Mouse (Mus musculus): ENCODE results near the gene Lpin2. TPM values are rescaled to one million over a fixed set of nuclear protein-coding genes. Genes with fewer than 3 reads are reported as not detected.
A peak's percentile ranks its signal among the peaks of the same experiment; 100 is the strongest.

The Lpin2 gene
- polyA plus RNA-seq, 1 experiment from 2014 or later, result 35.4 TPM

DNA sequence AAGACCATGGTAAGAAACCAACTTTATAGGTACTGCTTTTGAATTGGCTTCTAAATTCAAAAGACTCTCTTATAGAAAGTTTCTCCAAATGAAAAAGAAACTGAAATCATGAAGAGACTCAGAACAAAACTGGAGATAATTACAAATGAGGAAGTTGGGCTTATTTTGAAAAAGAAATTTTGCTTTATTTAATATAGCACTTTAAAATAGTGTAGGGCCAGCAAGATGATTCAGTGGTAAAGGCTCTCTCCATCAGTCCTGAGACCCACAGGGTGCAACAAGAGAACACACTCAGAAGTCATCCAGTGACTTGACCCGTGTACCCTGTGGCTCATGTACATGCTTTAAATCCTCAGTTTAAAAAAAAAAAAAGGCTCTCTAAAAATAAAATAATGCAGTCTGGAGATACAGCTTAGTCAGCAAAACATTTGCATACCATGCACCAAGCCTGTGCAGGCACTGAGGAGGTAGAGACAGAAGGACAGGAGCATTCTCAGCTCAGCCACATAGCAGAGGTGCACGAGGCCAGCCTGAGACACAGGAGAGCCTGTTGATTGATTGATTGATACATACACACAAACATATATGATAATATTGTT is 33.0 kb downstream of the Lpin2 start:
- Histone ChIP-seq H3K27ac (ENCODE audit: low read depth, low read length) (no peak overlapping the region), H3K27me3 (ENCODE audit: control insufficient read depth, insufficient read depth, low read length) (no peaks in the 10 kb centered on the region), H3K4me2 (no peak overlapping the region), H3K4me3 (ENCODE audit: low read depth, low read length) (no peak overlapping the region), H3K9me3 (ENCODE audit: control insufficient read depth, low read length) (no peaks in the 10 kb centered on the region), H3K9ac (ENCODE audit: low read length) (no peak overlapping the region), H3K36me3 (ENCODE audit: control insufficient read depth, insufficient read depth, low read length) (0 out of 2 replicates have a peak, but pooled peaks cover 5% of the 10 kb centered on the region), H3K4me1 (ENCODE audit: control insufficient read depth, insufficient read depth, low read length) (no peaks in the 10 kb centered on the region)
- DNase-seq (ENCODE audit: low spot score, missing footprints) (no peak), ATAC-seq (ENCODE audit: low FRiP score) (no peak)
- 97% methylated on average over 2 of the region's 2 CpGs for WGBS

DNA sequence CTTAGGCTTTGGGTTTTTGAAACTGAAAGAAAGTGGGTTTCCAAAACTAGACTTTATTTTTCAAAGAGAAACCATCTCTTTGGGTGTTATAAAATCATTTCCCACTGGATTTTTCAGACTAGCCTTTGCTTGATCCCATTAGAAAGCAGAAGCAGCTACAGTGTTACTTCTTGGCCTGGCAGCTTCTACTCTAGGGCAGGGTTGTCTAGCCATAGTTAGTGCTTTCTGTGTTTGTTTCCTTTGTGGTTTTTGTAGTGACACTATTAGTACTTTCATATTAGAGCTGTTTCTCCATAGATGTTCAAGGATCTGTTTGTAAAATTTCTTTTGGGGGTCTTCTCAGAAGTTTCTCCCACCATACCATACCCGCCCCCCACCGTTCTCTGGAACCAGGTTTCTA is 33.9 kb downstream of the Lpin2 start:
- Histone ChIP-seq H3K4me1 (ENCODE audit: control insufficient read depth, insufficient read depth, low read length) (no peaks in the 10 kb centered on the region), H3K27me3 (ENCODE audit: control insufficient read depth, insufficient read depth, low read length) (no peaks in the 10 kb centered on the region), H3K9me3 (ENCODE audit: control insufficient read depth, low read length) (no peaks in the 10 kb centered on the region), H3K4me3 (ENCODE audit: low read depth, low read length) (no peak overlapping the region), H3K4me2 (no peak overlapping the region), H3K9ac (ENCODE audit: low read length) (no peak overlapping the region), H3K36me3 (ENCODE audit: control insufficient read depth, insufficient read depth, low read length) (0 out of 2 replicates have a peak, but pooled peaks cover 5% of the 10 kb centered on the region), H3K27ac (ENCODE audit: low read depth, low read length) (no peak overlapping the region)
- ATAC-seq (ENCODE audit: low FRiP score) (no peak), DNase-seq (ENCODE audit: low spot score, missing footprints) (no peak)
- 96% methylated on average over 2 of the region's 2 CpGs for WGBS

DNA sequence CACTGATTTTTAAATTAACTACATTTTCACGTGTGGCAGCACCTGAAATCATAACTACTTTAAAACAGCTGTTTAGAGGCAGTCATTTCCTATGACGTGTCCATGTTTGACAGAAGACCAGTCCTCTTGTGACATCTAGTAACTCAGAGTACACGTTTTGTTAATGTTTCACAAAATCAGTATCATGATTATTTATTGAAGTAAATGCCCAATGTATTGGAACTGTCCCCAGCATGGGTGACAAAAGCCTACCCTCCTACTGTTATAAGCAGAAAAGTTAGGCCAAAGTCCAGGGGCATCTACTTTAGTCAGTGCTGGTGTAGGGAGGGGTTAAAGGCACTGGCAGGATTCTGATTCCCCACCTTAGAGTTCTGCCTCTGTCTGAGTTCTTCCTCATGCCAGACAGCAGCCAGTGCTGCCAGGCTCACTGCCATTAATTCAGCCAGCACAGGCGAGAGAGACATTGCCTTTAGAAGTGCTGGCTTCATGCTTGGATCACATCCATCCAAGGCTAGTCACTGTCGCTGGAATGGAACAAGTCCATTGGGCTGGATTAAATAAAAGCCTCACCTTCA is 34.8 kb downstream of the Lpin2 start:
- Histone ChIP-seq H3K4me2 (no peak overlapping the region), H3K4me3 (ENCODE audit: low read depth, low read length) (no peak overlapping the region), H3K27me3 (ENCODE audit: control insufficient read depth, insufficient read depth, low read length) (no peaks in the 10 kb centered on the region), H3K9ac (ENCODE audit: low read length) (no peak overlapping the region), H3K27ac (ENCODE audit: low read depth, low read length) (no peak overlapping the region), H3K4me1 (ENCODE audit: control insufficient read depth, insufficient read depth, low read length) (no peaks in the 10 kb centered on the region), H3K36me3 (ENCODE audit: control insufficient read depth, insufficient read depth, low read length) (0 out of 2 replicates have a peak, but pooled peaks cover 5% of the 10 kb centered on the region), H3K9me3 (ENCODE audit: control insufficient read depth, low read length) (no peaks in the 10 kb centered on the region)
- WGBS, result 93% methylated on average over 5 of the region's 5 CpGs
- ATAC-seq (ENCODE audit: low FRiP score), result no peak
- DNase-seq (ENCODE audit: low spot score, missing footprints), result peak; percentile 49

DNA sequence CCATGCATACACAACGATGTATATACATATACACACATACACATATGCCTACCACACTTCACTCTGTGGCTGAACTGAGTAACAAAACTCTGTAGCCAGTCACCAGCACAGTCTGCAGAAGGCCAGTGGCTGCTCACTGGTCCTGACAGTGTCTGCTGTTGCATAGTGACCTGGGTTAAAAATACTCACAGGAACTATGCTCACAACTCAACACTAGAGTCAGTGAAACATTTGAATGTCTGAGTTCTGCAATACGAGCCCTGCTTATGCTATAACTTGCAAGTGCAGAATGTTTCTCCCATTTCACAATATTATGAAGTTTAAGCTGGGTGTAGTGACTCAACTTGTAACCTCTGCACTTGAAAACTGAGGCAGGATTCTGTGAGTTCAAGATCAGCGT is 39.0 kb downstream of the Lpin2 start:
- peak; percentile 65 for DNase-seq (ENCODE audit: low spot score, missing footprints)
- 0 out of 2 replicates have a peak, but pooled peaks cover 5% of the 10 kb centered on the region for H3K36me3 ChIP-seq (ENCODE audit: control insufficient read depth, insufficient read depth, low read length)
- no peaks in the 10 kb centered on the region for H3K27me3 ChIP-seq (ENCODE audit: control insufficient read depth, insufficient read depth, low read length)
- H3K9me3 ChIP-seq (ENCODE audit: control insufficient read depth, low read length), result no peaks in the 10 kb centered on the region
- ATAC-seq (ENCODE audit: low FRiP score), result no peak
- H3K4me2 ChIP-seq, result no peak overlapping the region
- H3K9ac ChIP-seq (ENCODE audit: low read length), result no peak overlapping the region
- 90% methylated on average over 3 of the region's 3 CpGs for WGBS
- no peak overlapping the region for H3K27ac ChIP-seq (ENCODE audit: low read depth, low read length)
- H3K4me3 ChIP-seq (ENCODE audit: low read depth, low read length), result no peak overlapping the region
- H3K4me1 ChIP-seq (ENCODE audit: control insufficient read depth, insufficient read depth, low read length), result no peaks in the 10 kb centered on the region

DNA sequence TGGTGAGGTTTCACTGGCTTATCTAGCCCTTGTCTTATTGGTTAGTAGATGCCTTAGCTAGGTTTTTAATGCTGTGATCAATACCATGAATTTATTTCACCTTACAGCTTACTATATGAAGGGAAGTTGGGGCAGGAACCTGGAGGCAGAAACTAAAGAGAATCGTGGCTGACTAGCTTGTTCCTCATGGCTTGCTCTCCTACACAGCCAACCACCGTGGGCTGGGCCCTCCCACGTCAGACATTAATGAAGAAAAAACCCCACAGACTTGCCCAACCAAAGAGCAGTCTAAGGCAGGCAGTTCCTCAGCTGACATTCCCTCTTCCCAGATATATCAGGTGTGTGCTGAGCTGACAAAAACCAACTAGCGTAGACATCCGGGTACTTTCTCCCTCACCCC is 41.3 kb downstream of the Lpin2 start:
- no peak overlapping the region for H3K4me2 ChIP-seq
- no peak for ATAC-seq (ENCODE audit: low FRiP score)
- peak; percentile 75 for DNase-seq (ENCODE audit: low spot score, missing footprints)
- H3K27ac ChIP-seq (ENCODE audit: low read depth, low read length), result no peak overlapping the region
- H3K9ac ChIP-seq (ENCODE audit: low read length), result no peak overlapping the region
- H3K4me1 ChIP-seq (ENCODE audit: control insufficient read depth, insufficient read depth, low read length), result no peaks in the 10 kb centered on the region
- H3K9me3 ChIP-seq (ENCODE audit: control insufficient read depth, low read length), result no peaks in the 10 kb centered on the region
- no peak overlapping the region for H3K4me3 ChIP-seq (ENCODE audit: low read depth, low read length)
- WGBS, result 83% methylated on average over 5 of the region's 5 CpGs
- H3K36me3 ChIP-seq (ENCODE audit: control insufficient read depth, insufficient read depth, low read length), result no peaks in the 10 kb centered on the region
- H3K27me3 ChIP-seq (ENCODE audit: control insufficient read depth, insufficient read depth, low read length), result no peaks in the 10 kb centered on the region

DNA sequence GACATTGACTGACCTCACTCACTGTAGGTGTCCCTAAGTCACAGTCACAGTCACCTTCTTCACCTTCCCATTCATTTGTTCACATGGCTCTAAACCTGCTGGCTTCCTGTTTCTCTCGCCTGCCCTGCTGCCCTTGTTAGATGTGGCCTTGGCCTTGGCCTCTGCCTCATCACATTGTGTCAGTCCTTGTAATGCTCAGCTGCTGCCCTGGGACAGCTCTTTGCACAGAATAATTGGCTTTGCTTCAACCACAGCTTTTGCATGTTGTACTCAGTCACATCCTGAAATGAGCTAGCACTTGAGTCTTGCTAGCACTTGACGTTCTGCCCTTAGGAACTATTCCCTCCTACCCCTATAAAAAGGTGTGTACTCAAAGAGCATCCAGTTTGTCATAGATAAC is 42.2 kb downstream of the Lpin2 start:
- Histone ChIP-seq H3K36me3 (ENCODE audit: control insufficient read depth, insufficient read depth, low read length) (no peaks in the 10 kb centered on the region), H3K27me3 (ENCODE audit: control insufficient read depth, insufficient read depth, low read length) (no peaks in the 10 kb centered on the region), H3K9me3 (ENCODE audit: control insufficient read depth, low read length) (no peaks in the 10 kb centered on the region), H3K4me3 (ENCODE audit: low read depth, low read length) (no peak overlapping the region), H3K4me2 (no peak overlapping the region), H3K27ac (ENCODE audit: low read depth, low read length) (no peak overlapping the region), H3K4me1 (ENCODE audit: control insufficient read depth, insufficient read depth, low read length) (no peaks in the 10 kb centered on the region), H3K9ac (ENCODE audit: low read length) (no peak overlapping the region)
- 77% methylated on average over 2 of the region's 2 CpGs for WGBS
- DNase-seq (ENCODE audit: low spot score, missing footprints) (peak; percentile 79), ATAC-seq (ENCODE audit: low FRiP score) (no peak)

DNA sequence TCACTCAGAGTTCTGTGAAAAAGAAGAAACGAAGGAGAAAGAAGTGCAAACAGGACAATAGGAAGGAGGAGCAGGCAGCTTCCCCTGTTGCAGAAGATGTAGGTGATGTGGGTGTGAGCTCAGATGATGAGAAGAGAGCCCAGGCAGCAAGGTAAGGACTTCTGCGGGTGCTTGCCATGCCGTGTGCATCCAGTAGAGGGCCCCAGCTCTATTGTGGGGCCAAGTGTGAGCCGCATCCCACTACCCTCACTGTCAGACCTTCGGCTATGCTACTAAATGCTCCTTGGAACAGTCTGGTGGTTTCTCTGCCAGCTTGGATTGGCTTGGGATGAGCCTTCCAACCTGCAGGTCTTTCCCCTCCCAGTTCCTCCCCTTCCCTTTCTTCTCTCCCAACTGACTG is 42.7 kb downstream of the Lpin2 start:
- Histone ChIP-seq H3K9me3 (ENCODE audit: control insufficient read depth, low read length) (no peaks in the 10 kb centered on the region), H3K27me3 (ENCODE audit: control insufficient read depth, insufficient read depth, low read length) (no peaks in the 10 kb centered on the region), H3K36me3 (ENCODE audit: control insufficient read depth, insufficient read depth, low read length) (no peaks in the 10 kb centered on the region), H3K4me3 (ENCODE audit: low read depth, low read length) (no peak overlapping the region), H3K4me1 (ENCODE audit: control insufficient read depth, insufficient read depth, low read length) (no peaks in the 10 kb centered on the region), H3K27ac (ENCODE audit: low read depth, low read length) (no peak overlapping the region), H3K4me2 (no peak overlapping the region), H3K9ac (ENCODE audit: low read length) (no peak overlapping the region)
- WGBS, result 25% methylated on average over 5 of the region's 5 CpGs
- no peak; the same call in 1 of the 2 replicates for ATAC-seq (ENCODE audit: low FRiP score)
- peak; percentile 89 for DNase-seq (ENCODE audit: low spot score, missing footprints)

DNA sequence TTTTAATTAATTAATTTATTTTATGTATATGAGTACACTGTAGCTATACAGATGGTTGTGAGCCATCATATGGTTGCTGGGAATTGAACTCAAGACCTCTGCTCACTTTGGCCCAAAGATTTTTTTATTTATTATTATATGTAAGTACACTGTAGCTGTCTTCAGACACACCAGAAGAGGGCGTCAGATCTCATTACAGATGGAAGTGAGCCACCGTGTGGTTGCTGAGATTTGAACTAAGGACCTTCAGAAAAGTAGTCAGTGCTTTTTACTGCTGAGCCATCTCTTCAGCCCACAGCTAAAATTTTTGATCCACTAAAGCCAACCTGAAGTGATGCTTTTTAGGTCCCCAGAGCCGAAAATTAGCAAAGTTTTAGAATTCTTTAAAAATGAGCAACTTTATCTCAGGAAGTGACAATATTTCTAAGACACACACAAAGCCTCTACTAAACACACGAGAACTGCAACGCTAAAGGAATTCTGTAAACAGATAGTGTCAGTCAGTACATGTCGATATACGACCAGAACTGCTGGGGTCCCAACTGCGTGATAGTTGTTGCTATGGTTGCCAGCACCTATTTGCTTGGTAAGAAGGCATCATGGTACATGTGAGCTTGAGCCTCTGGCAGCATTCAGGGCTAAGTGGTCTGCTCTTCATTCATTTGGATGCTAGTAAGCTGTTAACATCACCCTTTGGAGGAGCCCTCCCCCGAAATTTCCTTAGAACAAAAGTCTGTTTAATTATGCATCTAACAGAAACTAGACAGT is 45.0 kb downstream of the Lpin2 start:
- ATAC-seq (ENCODE audit: low FRiP score) (no peak), DNase-seq (ENCODE audit: low spot score, missing footprints) (peak; percentile 59)
- Histone ChIP-seq H3K9ac (ENCODE audit: low read length) (no peak overlapping the region), H3K27me3 (ENCODE audit: control insufficient read depth, insufficient read depth, low read length) (no peaks in the 10 kb centered on the region), H3K4me3 (ENCODE audit: low read depth, low read length) (no peak overlapping the region), H3K4me2 (no peak overlapping the region), H3K36me3 (ENCODE audit: control insufficient read depth, insufficient read depth, low read length) (0 out of 2 replicates have a peak, but pooled peaks cover 2% of the 10 kb centered on the region), H3K9me3 (ENCODE audit: control insufficient read depth, low read length) (no peaks in the 10 kb centered on the region), H3K4me1 (ENCODE audit: control insufficient read depth, insufficient read depth, low read length) (no peaks in the 10 kb centered on the region), H3K27ac (ENCODE audit: low read depth, low read length) (no peak overlapping the region)
- 88% methylated on average over 9 of the region's 9 CpGs for WGBS

DNA sequence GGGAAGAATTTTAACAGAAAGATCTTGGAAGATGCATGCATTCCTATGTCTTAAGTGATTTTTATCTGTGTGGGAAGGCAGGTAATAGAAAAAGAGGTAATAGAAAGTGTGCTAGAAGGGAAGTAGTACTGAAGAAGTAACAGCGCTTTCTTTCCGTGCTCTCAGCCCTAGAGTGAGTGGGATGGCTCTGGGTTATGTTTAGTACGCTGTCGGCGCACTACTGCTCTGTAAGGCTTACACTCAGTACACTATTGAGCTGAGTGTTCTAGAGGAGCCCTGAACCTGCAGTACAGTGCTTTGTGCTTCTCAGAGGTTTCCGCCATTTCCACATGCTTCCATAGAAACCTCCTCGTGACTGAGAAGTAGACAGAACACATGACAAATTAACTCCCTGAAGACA is 46.3 kb downstream of the Lpin2 start:
- WGBS, result 90% methylated on average over 7 of the region's 7 CpGs
- no peak overlapping the region for H3K4me2 ChIP-seq
- no peak overlapping the region for H3K9ac ChIP-seq (ENCODE audit: low read length)
- no peaks in the 10 kb centered on the region for H3K27me3 ChIP-seq (ENCODE audit: control insufficient read depth, insufficient read depth, low read length)
- H3K9me3 ChIP-seq (ENCODE audit: control insufficient read depth, low read length), result no peaks in the 10 kb centered on the region
- DNase-seq (ENCODE audit: low spot score, missing footprints) (peak; percentile 68), ATAC-seq (ENCODE audit: low FRiP score) (no peak)
- H3K4me1 ChIP-seq (ENCODE audit: control insufficient read depth, insufficient read depth, low read length), result no peaks in the 10 kb centered on the region
- no peak overlapping the region for H3K27ac ChIP-seq (ENCODE audit: low read depth, low read length)
- peaks cover 4% of the 10 kb centered on the region; the same call in 1 of the 2 replicates for H3K36me3 ChIP-seq (ENCODE audit: control insufficient read depth, insufficient read depth, low read length)
- no peak overlapping the region for H3K4me3 ChIP-seq (ENCODE audit: low read depth, low read length)

All from midbrain, embryonic 11.5 days (tissue).